Mouse (Mus musculus): ENCODE data around the gene Cbx1. TPM values are rescaled to one million over a fixed set of nuclear protein-coding genes. Genes with fewer than 3 reads are reported as not detected.
A peak's percentile ranks its signal among the peaks of the same experiment; 100 is the strongest.
"Not testable (repeated sequence)": the region's sequence is repeated elsewhere in the genome, so short reads cannot be mapped to it uniquely, and the experiment has no call there.

Gene Cbx1
- polyA plus RNA-seq, 1 experiment: 43.8 TPM

- H3ac ChIP-seq (ENCODE audit: control insufficient read depth, insufficient read length, low read depth); H3K36me3 ChIP-seq (ENCODE audit: control insufficient read depth, insufficient read depth); H3K27me3 ChIP-seq (ENCODE audit: control insufficient read depth, insufficient read depth, insufficient read length); H3K4me3 ChIP-seq (ENCODE audit: insufficient read depth, poor library complexity, severe bottlenecking); H3K79me3 ChIP-seq (ENCODE audit: low read depth): not testable (repeated sequence)
- peak; percentile 32 for TF ChIP-seq CTCF (IDR thresholded peaks at IDR 0.05; ENCODE audit: control insufficient read depth, insufficient read depth, insufficient read length)
- H3K79me2 ChIP-seq (ENCODE audit: control insufficient read depth, insufficient read depth): peaks cover 14% of the 10 kb centered on the region
These were observed 4.1 kb upstream of the Cbx1 start for GRCm38 (mm10) chr11:96784847-96785246.

GRCm38 (mm10) chr11:96786731-96787450 lies 2.0 kb upstream of the Cbx1 start:
- no peaks in the 10 kb centered on the region for H3K27me3 ChIP-seq (ENCODE audit: control insufficient read depth, insufficient read depth, insufficient read length)
- H3K79me2 ChIP-seq (ENCODE audit: control insufficient read depth, insufficient read depth): peaks cover 35% of the 10 kb centered on the region
- peaks cover 26% of the 10 kb centered on the region for H3K79me3 ChIP-seq (ENCODE audit: low read depth)
- no peak overlapping the region for H3K4me3 ChIP-seq (ENCODE audit: insufficient read depth, poor library complexity, severe bottlenecking)
- peaks cover 11% of the 10 kb centered on the region for H3K36me3 ChIP-seq (ENCODE audit: control insufficient read depth, insufficient read depth)
- TF ChIP-seq MAX (IDR thresholded peaks at IDR 0.05): no peak
- TF ChIP-seq FOSL1 (IDR thresholded peaks at IDR 0.05; ENCODE audit: insufficient read depth, low read length, poor library complexity, severe bottlenecking): no peak
- TF ChIP-seq MYOD1 (IDR thresholded peaks at IDR 0.05; ENCODE audit: control insufficient read depth, insufficient read length, low read depth): no peak
- TF ChIP-seq CEBPB (IDR thresholded peaks at IDR 0.05; ENCODE audit: low read depth): no peak
- TF ChIP-seq USF1 (IDR thresholded peaks at IDR 0.05; ENCODE audit: low read depth): no peak
- TF ChIP-seq MYOG (IDR thresholded peaks at IDR 0.05; ENCODE audit: control insufficient read depth, extremely low read depth, insufficient read length): no peak
- no peak for TF ChIP-seq CTCF (IDR thresholded peaks at IDR 0.05; ENCODE audit: control insufficient read depth, insufficient read depth, insufficient read length)
- no peak overlapping the region for H3ac ChIP-seq (ENCODE audit: control insufficient read depth, insufficient read length, low read depth)

GRCm38 (mm10) chr11:96789990-96790389 lies 1.1 kb downstream of the Cbx1 start:
- Histone ChIP-seq H3K79me3 (ENCODE audit: low read depth) (peaks cover 44% of the 10 kb centered on the region), H3K4me3 (ENCODE audit: insufficient read depth, poor library complexity, severe bottlenecking) (peak overlapping the region; percentile 84), H3K27me3 (ENCODE audit: control insufficient read depth, insufficient read depth, insufficient read length) (no peaks in the 10 kb centered on the region), H3K36me3 (ENCODE audit: control insufficient read depth, insufficient read depth) (peaks cover 20% of the 10 kb centered on the region), H3K79me2 (ENCODE audit: control insufficient read depth, insufficient read depth) (peaks cover 66% of the 10 kb centered on the region), H3ac (ENCODE audit: control insufficient read depth, insufficient read length, low read depth) (peak overlapping the region; percentile 53)
- TF ChIP-seq USF1 (IDR thresholded peaks at IDR 0.05; ENCODE audit: low read depth): no peak
- TF ChIP-seq MYOD1 (IDR thresholded peaks at IDR 0.05; ENCODE audit: control insufficient read depth, insufficient read length, low read depth): no peak
- no peak for TF ChIP-seq CEBPB (IDR thresholded peaks at IDR 0.05; ENCODE audit: low read depth)
- TF ChIP-seq FOSL1 (IDR thresholded peaks at IDR 0.05; ENCODE audit: insufficient read depth, low read length, poor library complexity, severe bottlenecking): no peak
- no peak for TF ChIP-seq MYOG (IDR thresholded peaks at IDR 0.05; ENCODE audit: control insufficient read depth, extremely low read depth, insufficient read length)
- no peak for TF ChIP-seq MAX (IDR thresholded peaks at IDR 0.05)
- no peak for TF ChIP-seq CTCF (IDR thresholded peaks at IDR 0.05; ENCODE audit: control insufficient read depth, insufficient read depth, insufficient read length)

- no peak for TF ChIP-seq USF1 (IDR thresholded peaks at IDR 0.05; ENCODE audit: low read depth)
- H3K36me3 ChIP-seq (ENCODE audit: control insufficient read depth, insufficient read depth): peaks cover 25% of the 10 kb centered on the region
- H3K79me2 ChIP-seq (ENCODE audit: control insufficient read depth, insufficient read depth): peaks cover 73% of the 10 kb centered on the region
- peak overlapping the region; percentile 84 for H3K4me3 ChIP-seq (ENCODE audit: insufficient read depth, poor library complexity, severe bottlenecking)
- peaks cover 50% of the 10 kb centered on the region for H3K79me3 ChIP-seq (ENCODE audit: low read depth)
- H3ac ChIP-seq (ENCODE audit: control insufficient read depth, insufficient read length, low read depth): no peak overlapping the region
- no peaks in the 10 kb centered on the region for H3K27me3 ChIP-seq (ENCODE audit: control insufficient read depth, insufficient read depth, insufficient read length)
These were observed 1.8 kb downstream of the Cbx1 start for GRCm38 (mm10) chr11:96790681-96791080.

GRCm38 (mm10) chr11:96795491-96795890 lies 6.6 kb downstream of the Cbx1 start:
- Histone ChIP-seq H3K79me2 (ENCODE audit: control insufficient read depth, insufficient read depth) (peaks cover 100% of the 10 kb centered on the region), H3K36me3 (ENCODE audit: control insufficient read depth, insufficient read depth) (peaks cover 61% of the 10 kb centered on the region), H3K79me3 (ENCODE audit: low read depth) (peaks cover 84% of the 10 kb centered on the region), H3K27me3 (ENCODE audit: control insufficient read depth, insufficient read depth, insufficient read length) (no peaks in the 10 kb centered on the region), H3K4me3 (ENCODE audit: insufficient read depth, poor library complexity, severe bottlenecking) (no peak overlapping the region), H3ac (ENCODE audit: control insufficient read depth, insufficient read length, low read depth) (no peak overlapping the region)
- TF ChIP-seq MAX (IDR thresholded peaks at IDR 0.05): no peak
- TF ChIP-seq MYOG (IDR thresholded peaks at IDR 0.05; ENCODE audit: control insufficient read depth, extremely low read depth, insufficient read length): no peak
- no peak for TF ChIP-seq MYOD1 (IDR thresholded peaks at IDR 0.05; ENCODE audit: control insufficient read depth, insufficient read length, low read depth)
- no peak for TF ChIP-seq FOSL1 (IDR thresholded peaks at IDR 0.05; ENCODE audit: insufficient read depth, low read length, poor library complexity, severe bottlenecking)
- no peak for TF ChIP-seq CTCF (IDR thresholded peaks at IDR 0.05; ENCODE audit: control insufficient read depth, insufficient read depth, insufficient read length)
- no peak for TF ChIP-seq USF1 (IDR thresholded peaks at IDR 0.05; ENCODE audit: low read depth)
- no peak for TF ChIP-seq CEBPB (IDR thresholded peaks at IDR 0.05; ENCODE audit: low read depth)

- Histone ChIP-seq H3ac (ENCODE audit: control insufficient read depth, insufficient read length, low read depth) (no peak overlapping the region), H3K36me3 (ENCODE audit: control insufficient read depth, insufficient read depth) (peaks cover 64% of the 10 kb centered on the region), H3K4me3 (ENCODE audit: insufficient read depth, poor library complexity, severe bottlenecking) (no peak overlapping the region), H3K79me2 (ENCODE audit: control insufficient read depth, insufficient read depth) (peaks cover 100% of the 10 kb centered on the region), H3K27me3 (ENCODE audit: control insufficient read depth, insufficient read depth, insufficient read length) (no peaks in the 10 kb centered on the region), H3K79me3 (ENCODE audit: low read depth) (peaks cover 84% of the 10 kb centered on the region)
- no peak for TF ChIP-seq FOSL1 (IDR thresholded peaks at IDR 0.05; ENCODE audit: insufficient read depth, low read length, poor library complexity, severe bottlenecking)
- TF ChIP-seq CEBPB (IDR thresholded peaks at IDR 0.05; ENCODE audit: low read depth): no peak
- TF ChIP-seq MYOG (IDR thresholded peaks at IDR 0.05; ENCODE audit: control insufficient read depth, extremely low read depth, insufficient read length): no peak
- no peak for TF ChIP-seq MYOD1 (IDR thresholded peaks at IDR 0.05; ENCODE audit: control insufficient read depth, insufficient read length, low read depth)
- TF ChIP-seq MAX (IDR thresholded peaks at IDR 0.05): no peak
- no peak for TF ChIP-seq USF1 (IDR thresholded peaks at IDR 0.05; ENCODE audit: low read depth)
- no peak for TF ChIP-seq CTCF (IDR thresholded peaks at IDR 0.05; ENCODE audit: control insufficient read depth, insufficient read depth, insufficient read length)
These were observed 7.2 kb downstream of the Cbx1 start for GRCm38 (mm10) chr11:96796081-96796480.

Data from C2C12 (cell line).